Mouse (Mus musculus) midbrain, embryonic 16.5 days (tissue): ENCODE results near the gene Atp2a2. TPM values are rescaled to one million over a fixed set of nuclear protein-coding genes. Genes with fewer than 3 reads are reported as not detected.
A peak's percentile ranks its signal among the peaks of the same experiment; 100 is the strongest.

Source experiments
- ATAC-seq: fragments of 200-750 bp; cut with Nextera tagmentation; 2 replicates; pipeline ENCODE4 v1.8.0; 2017; ENCODE audit warnings: moderate TSS enrichment
- H3K27ac ChIP-seq: fragments of 300-500 bp; sonication (generic); 2 replicates; pipeline ENCODE4 v1.5.1; 2014; ENCODE audit warnings: mild to moderate bottlenecking, low read length, mixed read lengths
- H3K27me3 ChIP-seq: fragments of 300-500 bp; sonication (generic); 2 replicates; pipeline ENCODE4 v1.6.1; 2014; ENCODE audit warnings: low read depth, low read length, mixed read lengths; ENCODE audit not compliant: control insufficient read depth, insufficient read depth
- H3K36me3 ChIP-seq: fragments of 300-500 bp; sonication (generic); 2 replicates; pipeline ENCODE4 v1.6.1; 2014; ENCODE audit warnings: mild to moderate bottlenecking, low read length, moderate library complexity, mixed read lengths; ENCODE audit not compliant: control insufficient read depth, insufficient read depth
- H3K4me1 ChIP-seq: fragments of 300-500 bp; sonication (generic); 2 replicates; pipeline ENCODE4 v1.6.1; 2014; ENCODE audit warnings: mild to moderate bottlenecking, low read length, mixed read lengths; ENCODE audit not compliant: control insufficient read depth, insufficient read depth
- H3K4me2 ChIP-seq: fragments of 300-500 bp; sonication (generic); 2 replicates; pipeline ENCODE4 v1.6.1; 2014; ENCODE audit warnings: mild to moderate bottlenecking, low read length, mixed read lengths
- H3K4me3 ChIP-seq: fragments of 300-500 bp; sonication (generic); 2 replicates; pipeline ENCODE4 v1.5.1; 2014; ENCODE audit warnings: low read depth, mild to moderate bottlenecking, low read length, moderate library complexity, mixed read lengths
- H3K9ac ChIP-seq: fragments of 300-500 bp; sonication (generic); 2 replicates; pipeline ENCODE4 v1.6.1; 2014; ENCODE audit warnings: low read depth, low read length, mixed read lengths
- H3K9me3 ChIP-seq: fragments of 300-500 bp; sonication (generic); replicated peaks from 2 replicates; pipeline ENCODE4 v1.6.1; 2014; ENCODE audit warnings: mild to moderate bottlenecking, low read length, mixed read lengths; ENCODE audit not compliant: control insufficient read depth, poor library complexity, severe bottlenecking
- WGBS: fragments of 180-500 bp; shearing (Covaris S2); extraction: QIAGEN DNeasy Blood & Tissue Kit; methylation state at CpG from one replicate; pipeline ENCODE4 v1.1.7; 2014; 5-methylcytosine and 5-hydroxymethylcytosine counted together
- polyA plus RNA-seq: library from polyadenylated mRNA; unstranded; fragments of >200 nt; fragmentation: Nextera tagmentation; extraction: Ambion mirVana; gene quantifications from 2 replicates; pipeline ENCODE4 v1.2.1, GENCODE M21; 2015

The Atp2a2 gene
- polyA plus RNA-seq, 1 experiment from 2014 or later, result 45.6 TPM

DNA sequence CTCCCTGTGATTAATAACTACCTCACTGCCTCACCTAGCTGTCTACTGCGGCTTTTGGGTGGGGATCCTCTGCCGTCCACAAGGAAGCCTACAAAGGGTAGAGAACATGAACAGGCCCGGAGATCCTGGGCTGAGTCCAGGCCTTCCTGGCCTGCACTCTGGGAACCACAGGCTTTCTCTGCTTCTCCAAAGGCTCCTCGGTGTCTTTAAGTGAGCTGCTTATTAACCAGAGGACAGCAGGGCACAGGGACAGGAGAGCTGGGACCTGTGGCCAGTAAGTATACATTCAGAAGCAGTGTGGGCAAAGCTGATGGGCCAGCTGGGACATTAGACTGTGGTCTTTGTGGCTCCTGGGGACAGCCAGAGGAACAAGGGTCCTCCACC lies 22.8 kb upstream of the Atp2a2 start:
- WGBS, result 88% methylated on average over 4 of the region's 4 CpGs
- no peak overlapping the region for H3K4me3 ChIP-seq
- no peaks in the 10 kb centered on the region for H3K9me3 ChIP-seq
- no peak overlapping the region; the same call in 1 of the 2 replicates for H3K27ac ChIP-seq
- no peak overlapping the region for H3K4me2 ChIP-seq
- H3K9ac ChIP-seq, result no peak overlapping the region
- H3K36me3 ChIP-seq, result no peaks in the 10 kb centered on the region
- H3K4me1 ChIP-seq, result 0 out of 2 replicates have a peak, but pooled peaks cover 2% of the 10 kb centered on the region
- ATAC-seq, result no peak
- no peaks in the 10 kb centered on the region for H3K27me3 ChIP-seq

DNA sequence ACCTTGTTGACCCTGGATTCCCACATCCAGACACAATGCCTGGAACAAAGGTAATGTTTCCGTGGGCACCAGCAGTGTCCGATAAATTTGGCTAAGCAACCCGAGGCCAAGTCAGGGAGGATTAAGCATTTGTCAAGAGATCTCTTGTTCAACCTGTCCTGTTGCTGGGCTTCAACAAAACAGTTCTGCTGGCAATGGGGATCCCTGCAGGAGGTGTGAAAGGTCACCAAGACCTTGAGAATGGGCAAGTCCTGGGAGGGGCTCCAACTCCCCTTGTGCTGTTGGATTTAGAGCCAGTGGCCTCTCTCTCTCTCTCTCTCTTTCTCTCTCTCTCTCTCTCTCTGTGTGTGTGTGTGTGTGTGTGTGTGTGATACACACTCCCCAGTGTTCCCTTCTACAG lies 22.2 kb upstream of the Atp2a2 start:
- no peaks in the 10 kb centered on the region for H3K4me1 ChIP-seq
- H3K9me3 ChIP-seq, result no peaks in the 10 kb centered on the region
- H3K4me3 ChIP-seq, result no peak overlapping the region
- H3K36me3 ChIP-seq, result no peaks in the 10 kb centered on the region
- whole genome bisulfite sequencing, result 28% methylated on average over 3 of the region's 3 CpGs
- ATAC-seq, result no peak
- no peak overlapping the region for H3K27ac ChIP-seq
- H3K4me2 ChIP-seq, result no peak overlapping the region
- H3K9ac ChIP-seq, result no peak overlapping the region
- H3K27me3 ChIP-seq, result no peaks in the 10 kb centered on the region

DNA sequence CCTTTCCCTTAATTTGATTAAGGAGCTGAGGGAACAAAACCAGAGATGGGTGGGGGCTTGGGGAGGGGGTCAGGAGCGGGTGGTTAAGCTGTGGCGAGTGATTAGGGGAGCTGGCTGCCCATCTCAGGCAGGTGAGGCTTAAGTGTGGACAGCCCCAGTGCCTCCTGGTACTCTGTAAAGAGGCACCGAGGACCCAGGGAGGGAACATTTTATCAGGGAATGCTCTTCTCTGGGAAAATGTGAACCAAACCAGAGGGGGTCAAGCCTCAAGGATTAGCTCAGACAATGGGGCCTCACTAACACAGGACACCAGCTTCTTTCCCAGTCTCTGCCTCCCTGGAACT lies 19.1 kb upstream of the Atp2a2 start:
- no peaks in the 10 kb centered on the region for H3K27me3 ChIP-seq
- no peak overlapping the region for H3K4me3 ChIP-seq
- 38% methylated on average over 3 of the region's 3 CpGs for WGBS
- no peak overlapping the region for H3K4me2 ChIP-seq
- no peaks in the 10 kb centered on the region for H3K9me3 ChIP-seq
- no peak for ATAC-seq
- H3K27ac ChIP-seq, result no peak overlapping the region
- H3K9ac ChIP-seq, result no peak overlapping the region
- H3K4me1 ChIP-seq, result no peaks in the 10 kb centered on the region
- no peaks in the 10 kb centered on the region for H3K36me3 ChIP-seq

GRCm38 (mm10) chr5:122520254-122521129 lies 18.5 kb upstream of the Atp2a2 start:
- Histone ChIP-seq H3K4me2 (no peak overlapping the region), H3K27ac (no peak overlapping the region), H3K36me3 (no peaks in the 10 kb centered on the region), H3K4me3 (no peak overlapping the region), H3K9ac (no peak overlapping the region), H3K27me3 (no peaks in the 10 kb centered on the region), H3K9me3 (no peaks in the 10 kb centered on the region), H3K4me1 (no peaks in the 10 kb centered on the region)
- 72% methylated on average over 23 of the region's 23 CpGs for WGBS
- no peak for ATAC-seq

GRCm38 (mm10) chr5:122519043-122519660 lies 17.1 kb upstream of the Atp2a2 start:
- no peaks in the 10 kb centered on the region for H3K36me3 ChIP-seq
- 62% methylated on average over 7 of the region's 7 CpGs for WGBS
- H3K27me3 ChIP-seq, result no peaks in the 10 kb centered on the region
- no peak overlapping the region for H3K4me3 ChIP-seq
- no peak overlapping the region for H3K4me2 ChIP-seq
- no peaks in the 10 kb centered on the region for H3K9me3 ChIP-seq
- H3K4me1 ChIP-seq, result no peaks in the 10 kb centered on the region
- ATAC-seq, result no peak
- no peak overlapping the region for H3K27ac ChIP-seq
- no peak overlapping the region for H3K9ac ChIP-seq

DNA sequence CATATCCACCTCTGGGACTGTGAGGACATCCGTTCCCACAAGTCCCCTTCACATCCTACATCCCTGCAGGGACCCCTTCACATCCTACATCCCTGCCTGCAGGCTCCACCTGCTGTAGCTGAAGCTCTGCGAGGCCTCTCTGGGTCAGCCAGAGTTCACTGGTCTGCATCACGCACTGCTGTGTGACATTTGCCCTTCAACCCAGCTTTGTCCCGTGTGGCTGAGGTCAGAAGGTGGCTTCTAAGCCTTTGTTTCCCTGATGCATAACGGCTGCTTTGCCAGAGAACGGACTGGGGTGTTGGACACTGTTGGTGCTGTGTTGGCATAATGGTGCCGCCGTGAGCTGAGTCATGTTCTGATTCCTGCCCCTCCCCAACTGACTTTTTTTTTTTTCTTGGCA lies 16.2 kb upstream of the Atp2a2 start:
- H3K27me3 ChIP-seq, result no peaks in the 10 kb centered on the region
- no peak for ATAC-seq
- WGBS, result 34% methylated on average over 8 of the region's 8 CpGs
- H3K4me1 ChIP-seq, result peaks cover 5% of the 10 kb centered on the region
- no peak overlapping the region for H3K4me2 ChIP-seq
- H3K27ac ChIP-seq, result no peak overlapping the region
- no peak overlapping the region for H3K9ac ChIP-seq
- H3K9me3 ChIP-seq, result no peaks in the 10 kb centered on the region
- no peak overlapping the region for H3K4me3 ChIP-seq
- H3K36me3 ChIP-seq, result no peaks in the 10 kb centered on the region

GRCm38 (mm10) chr5:122516901-122517300 lies 14.9 kb upstream of the Atp2a2 start:
- no peak overlapping the region for H3K27ac ChIP-seq
- no peak for ATAC-seq
- H3K9me3 ChIP-seq, result no peaks in the 10 kb centered on the region
- H3K36me3 ChIP-seq, result no peaks in the 10 kb centered on the region
- H3K4me2 ChIP-seq, result no peak overlapping the region
- 87% methylated on average over 5 of the region's 5 CpGs for WGBS
- H3K27me3 ChIP-seq, result no peaks in the 10 kb centered on the region
- peaks cover 5% of the 10 kb centered on the region for H3K4me1 ChIP-seq
- H3K4me3 ChIP-seq, result no peak overlapping the region
- H3K9ac ChIP-seq, result no peak overlapping the region

DNA sequence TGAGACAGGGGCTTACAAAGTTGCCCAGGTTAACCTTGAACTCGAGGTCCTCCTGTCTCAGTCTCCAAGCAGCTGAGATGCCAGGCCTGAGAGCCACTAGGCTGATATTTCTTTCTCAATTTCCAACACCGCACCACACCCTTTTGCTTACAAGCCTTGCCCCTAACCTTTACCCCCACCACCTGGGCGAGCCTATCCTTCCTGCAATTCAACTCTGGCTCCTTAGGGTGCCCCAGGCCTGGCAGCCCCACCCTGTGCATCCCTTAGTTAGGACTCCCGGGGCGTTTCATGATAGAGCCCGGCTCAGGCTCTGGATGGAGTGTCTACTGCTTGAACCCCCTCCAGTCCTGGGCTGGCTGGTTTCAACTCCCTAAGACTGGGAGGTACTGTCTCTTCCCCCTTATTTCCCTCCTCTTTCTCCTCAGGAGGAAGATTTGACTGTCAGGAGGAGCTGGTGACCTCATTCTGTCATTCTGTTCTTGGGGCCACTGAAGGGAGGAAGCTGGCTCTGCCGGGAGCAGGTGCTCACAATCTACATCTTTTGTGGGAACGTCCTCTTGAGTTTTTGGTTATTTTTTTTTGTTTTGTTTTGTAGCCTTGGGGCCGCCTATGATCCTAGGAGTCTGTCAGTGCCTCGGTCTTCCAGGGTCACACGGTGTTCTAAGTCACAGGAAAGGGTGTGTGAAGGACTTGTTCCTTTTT lies 14.2 kb upstream of the Atp2a2 start:
- no peak for ATAC-seq
- H3K36me3 ChIP-seq, result no peaks in the 10 kb centered on the region
- 79% methylated on average over 11 of the region's 11 CpGs for WGBS

DNA sequence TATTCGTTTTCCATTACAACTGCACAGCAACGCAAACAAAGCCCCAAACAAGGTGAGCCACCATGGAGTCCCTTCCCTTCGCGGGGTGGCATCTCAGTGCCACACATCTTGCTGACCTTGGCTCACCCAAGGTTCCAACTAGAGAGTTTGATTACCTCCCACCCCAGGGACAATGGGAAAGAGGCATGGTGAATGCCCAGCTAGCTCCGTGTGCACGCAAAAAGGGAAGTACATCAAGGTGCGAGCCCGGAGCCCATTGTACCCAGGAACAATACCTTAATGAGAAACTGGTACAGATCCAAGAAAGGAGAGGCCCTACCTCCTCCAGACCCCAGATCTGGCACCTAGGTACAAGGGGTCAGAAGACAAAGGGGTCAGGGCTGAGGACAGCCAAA lies 12.1 kb upstream of the Atp2a2 start:
- no peak for ATAC-seq
- Histone ChIP-seq H3K36me3 (no peaks in the 10 kb centered on the region), H3K4me3 (no peak overlapping the region), H3K27me3 (no peaks in the 10 kb centered on the region), H3K4me1 (peaks cover 5% of the 10 kb centered on the region), H3K9me3 (no peaks in the 10 kb centered on the region), H3K9ac (no peak overlapping the region; the same call in 1 of the 2 replicates), H3K27ac (no peak overlapping the region), H3K4me2 (peak overlapping the region; percentile 22)
- 8% methylated on average over 8 of the region's 8 CpGs for WGBS

More for the DNA sequence above, 14.2 kb upstream of the Atp2a2 start:
- Histone ChIP-seq H3K27me3 (no peaks in the 10 kb centered on the region), H3K4me2 (no peak overlapping the region), H3K9me3 (no peaks in the 10 kb centered on the region), H3K9ac (no peak overlapping the region), H3K4me3 (no peak overlapping the region), H3K4me1 (peaks cover 5% of the 10 kb centered on the region), H3K27ac (no peak overlapping the region)
